Mouse (Mus musculus): ENCODE results near the gene Kxd1. TPM values are rescaled to one million over a fixed set of nuclear protein-coding genes. Genes with fewer than 3 reads are reported as not detected.
A peak's percentile ranks its signal among the peaks of the same experiment; 100 is the strongest.

The Kxd1 gene
- polyA plus RNA-seq, 1 experiment from 2014 or later, result 47.4 TPM

GRCm38 (mm10) chr8:70555079-70555747 lies 27.5 kb upstream of the Kxd1 start:
- WGBS, result 90% methylated on average over 4 of the region's 4 CpGs

DNA sequence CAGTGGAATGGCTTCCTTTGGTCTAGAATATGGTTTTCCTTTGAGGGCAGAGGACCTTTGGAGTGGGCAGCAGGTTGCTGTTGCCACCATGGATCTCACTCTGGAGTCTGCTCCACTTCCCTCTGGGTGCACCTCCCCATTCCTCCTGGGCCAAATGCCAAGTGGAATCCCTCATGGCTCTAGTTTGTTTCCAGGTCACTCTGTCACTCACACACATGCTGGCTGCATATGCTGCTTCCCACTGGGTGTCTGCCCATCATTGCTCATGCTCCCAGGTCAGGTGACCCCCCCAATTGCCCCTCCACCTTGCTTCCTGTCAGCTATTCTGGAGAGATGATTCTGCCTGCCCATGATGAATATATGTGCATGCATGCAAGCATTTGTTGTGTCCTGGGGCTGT lies 26.0 kb upstream of the Kxd1 start:
- Histone ChIP-seq H3K4me2 (ENCODE audit: low read depth, low read length) (no peak overlapping the region), H3K9ac (replicated peaks; ENCODE audit: low read length) (no peak overlapping the region), H3K27ac (replicated peaks; ENCODE audit: low read depth, low read length) (no peak overlapping the region), H3K9me3 (replicated peaks; ENCODE audit: control insufficient read depth, low read length) (no peaks in the 10 kb centered on the region), H3K27me3 (ENCODE audit: control insufficient read depth, insufficient read depth, low read length) (no peaks in the 10 kb centered on the region), H3K4me1 (ENCODE audit: control insufficient read depth, insufficient read depth, low read length) (no peaks in the 10 kb centered on the region), H3K4me3 (ENCODE audit: low read depth, low read length) (no peak overlapping the region), H3K36me3 (replicated peaks; ENCODE audit: control insufficient read depth, insufficient read depth, low read depth, low read length) (no peaks in the 10 kb centered on the region)
- DNase-seq (ENCODE audit: low spot score) (no peak), ATAC-seq (replicated peaks; ENCODE audit: insufficient number of reproducible peaks, low FRiP score, low TSS enrichment, low read depth) (no peak)

More at GRCm38 (mm10) chr8:70555079-70555747, 27.5 kb upstream of the Kxd1 start:
- no peak overlapping the region for H3K27ac ChIP-seq (replicated peaks; ENCODE audit: low read depth, low read length)
- no peaks in the 10 kb centered on the region for H3K9me3 ChIP-seq (replicated peaks; ENCODE audit: control insufficient read depth, low read length)
- H3K9ac ChIP-seq (replicated peaks; ENCODE audit: low read length), result no peak overlapping the region
- no peaks in the 10 kb centered on the region for H3K4me1 ChIP-seq (ENCODE audit: control insufficient read depth, insufficient read depth, low read length)
- H3K27me3 ChIP-seq (ENCODE audit: control insufficient read depth, insufficient read depth, low read length), result no peaks in the 10 kb centered on the region
- H3K4me2 ChIP-seq (ENCODE audit: low read depth, low read length), result no peak overlapping the region
- no peak for DNase-seq (ENCODE audit: low spot score)
- H3K4me3 ChIP-seq (ENCODE audit: low read depth, low read length), result no peak overlapping the region
- H3K36me3 ChIP-seq (replicated peaks; ENCODE audit: control insufficient read depth, insufficient read depth, low read depth, low read length), result no peaks in the 10 kb centered on the region
- no peak for ATAC-seq (replicated peaks; ENCODE audit: insufficient number of reproducible peaks, low FRiP score, low TSS enrichment, low read depth)

DNA sequence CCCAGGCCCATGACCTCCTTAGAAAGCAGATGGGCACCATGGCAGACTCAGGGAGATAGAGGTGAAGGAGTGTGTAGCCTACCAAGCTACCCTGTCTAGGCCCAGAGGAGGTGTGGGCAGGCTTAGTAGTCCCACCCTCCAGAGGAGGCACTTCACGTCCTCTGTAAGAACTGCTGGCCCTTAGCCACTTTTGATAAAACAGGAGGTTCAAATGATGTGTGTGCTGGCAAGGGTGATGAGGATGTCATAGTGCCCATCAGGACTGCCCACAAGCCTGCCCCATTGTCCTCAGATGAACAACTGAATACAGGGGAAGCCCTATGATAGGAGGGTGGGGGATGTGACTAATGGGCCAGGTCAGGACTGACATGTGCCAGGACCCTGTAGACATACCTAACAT lies 25.1 kb upstream of the Kxd1 start:
- H3K9me3 ChIP-seq (replicated peaks; ENCODE audit: control insufficient read depth, low read length), result no peaks in the 10 kb centered on the region
- H3K36me3 ChIP-seq (replicated peaks; ENCODE audit: control insufficient read depth, insufficient read depth, low read depth, low read length), result no peaks in the 10 kb centered on the region
- H3K27me3 ChIP-seq (ENCODE audit: control insufficient read depth, insufficient read depth, low read length), result no peaks in the 10 kb centered on the region
- ATAC-seq (replicated peaks; ENCODE audit: insufficient number of reproducible peaks, low FRiP score, low TSS enrichment, low read depth) (no peak), DNase-seq (ENCODE audit: low spot score) (no peak)
- no peak overlapping the region for H3K27ac ChIP-seq (replicated peaks; ENCODE audit: low read depth, low read length)
- no peaks in the 10 kb centered on the region for H3K4me1 ChIP-seq (ENCODE audit: control insufficient read depth, insufficient read depth, low read length)
- H3K4me2 ChIP-seq (ENCODE audit: low read depth, low read length), result no peak overlapping the region
- H3K4me3 ChIP-seq (ENCODE audit: low read depth, low read length), result no peak overlapping the region
- WGBS, result 77% methylated on average over 1 of the region's 1 CpGs
- H3K9ac ChIP-seq (replicated peaks; ENCODE audit: low read length), result no peak overlapping the region

DNA sequence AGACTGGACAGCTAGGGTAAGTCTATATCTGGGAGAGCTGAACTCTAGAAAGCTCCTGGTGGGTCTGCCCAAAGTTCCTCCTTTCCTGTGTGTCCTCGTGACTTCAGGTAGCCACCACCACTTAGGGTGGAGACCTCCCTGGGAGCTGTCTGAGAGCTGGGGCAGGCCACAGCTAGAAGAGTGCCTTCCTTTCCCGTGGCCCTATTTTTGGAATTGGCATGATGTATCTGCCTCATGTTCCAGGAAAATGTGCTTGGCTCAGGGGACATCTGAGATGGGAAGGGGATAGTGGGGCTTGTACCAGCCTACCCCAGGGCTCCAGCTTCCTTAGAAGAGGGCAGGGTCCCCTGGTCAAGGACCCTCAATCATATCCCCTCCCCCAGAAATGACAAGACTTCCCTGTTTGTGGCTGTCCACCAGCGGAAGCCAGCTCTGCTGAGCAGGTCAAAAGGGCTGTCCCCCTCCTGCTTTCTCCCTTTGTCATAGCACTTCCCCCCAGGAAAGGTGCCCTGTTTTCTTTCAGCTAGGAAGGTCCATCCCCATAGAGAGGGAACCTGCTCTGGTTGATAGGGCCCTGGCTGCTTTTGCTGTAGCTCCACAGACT lies 23.9 kb upstream of the Kxd1 start:
- no peaks in the 10 kb centered on the region for H3K36me3 ChIP-seq (replicated peaks; ENCODE audit: control insufficient read depth, insufficient read depth, low read depth, low read length)
- no peak for ATAC-seq (replicated peaks; ENCODE audit: insufficient number of reproducible peaks, low FRiP score, low TSS enrichment, low read depth)
- no peak for DNase-seq (ENCODE audit: low spot score)
- no peak overlapping the region for H3K4me2 ChIP-seq (ENCODE audit: low read depth, low read length)
- no peak overlapping the region for H3K27ac ChIP-seq (replicated peaks; ENCODE audit: low read depth, low read length)
- H3K27me3 ChIP-seq (ENCODE audit: control insufficient read depth, insufficient read depth, low read length), result no peaks in the 10 kb centered on the region
- H3K4me3 ChIP-seq (ENCODE audit: low read depth, low read length), result no peak overlapping the region
- 80% methylated on average over 3 of the region's 3 CpGs for WGBS
- no peaks in the 10 kb centered on the region for H3K9me3 ChIP-seq (replicated peaks; ENCODE audit: control insufficient read depth, low read length)
- no peaks in the 10 kb centered on the region for H3K4me1 ChIP-seq (ENCODE audit: control insufficient read depth, insufficient read depth, low read length)
- H3K9ac ChIP-seq (replicated peaks; ENCODE audit: low read length), result no peak overlapping the region

- H3K9me3 ChIP-seq (replicated peaks; ENCODE audit: control insufficient read depth, low read length), result no peaks in the 10 kb centered on the region
- no peaks in the 10 kb centered on the region for H3K36me3 ChIP-seq (replicated peaks; ENCODE audit: control insufficient read depth, insufficient read depth, low read depth, low read length)
- H3K4me2 ChIP-seq (ENCODE audit: low read depth, low read length), result no peak overlapping the region
- WGBS, result 94% methylated on average over 10 of the region's 10 CpGs
- no peak overlapping the region for H3K4me3 ChIP-seq (ENCODE audit: low read depth, low read length)
- DNase-seq (ENCODE audit: low spot score), result no peak
- H3K4me1 ChIP-seq (ENCODE audit: control insufficient read depth, insufficient read depth, low read length), result no peaks in the 10 kb centered on the region
- H3K9ac ChIP-seq (replicated peaks; ENCODE audit: low read length), result no peak overlapping the region
- no peaks in the 10 kb centered on the region for H3K27me3 ChIP-seq (ENCODE audit: control insufficient read depth, insufficient read depth, low read length)
- ATAC-seq (replicated peaks; ENCODE audit: insufficient number of reproducible peaks, low FRiP score, low TSS enrichment, low read depth), result no peak
- no peak overlapping the region for H3K27ac ChIP-seq (replicated peaks; ENCODE audit: low read depth, low read length)
These were observed 21.8 kb upstream of the Kxd1 start for GRCm38 (mm10) chr8:70549412-70550184.

DNA sequence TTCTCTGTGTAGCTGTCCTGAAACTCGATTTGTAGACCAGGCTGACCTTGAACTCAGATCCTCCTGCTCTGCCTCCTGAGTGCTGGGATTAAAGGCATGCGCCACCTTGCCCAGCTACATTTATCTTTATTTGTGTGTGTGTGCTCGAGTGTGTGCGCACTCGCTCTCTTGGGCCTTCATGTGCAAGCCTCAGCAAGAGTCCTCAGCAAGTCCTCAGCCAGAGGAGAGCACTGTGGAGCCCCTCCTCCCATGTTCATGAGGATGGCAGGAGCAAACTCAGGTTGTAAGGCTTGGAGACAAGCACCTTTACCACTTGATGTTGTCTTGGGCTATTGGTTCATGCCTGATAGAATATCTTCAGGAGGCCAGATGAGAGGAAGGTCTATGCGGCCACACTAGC lies 20.0 kb upstream of the Kxd1 start:
- ATAC-seq (replicated peaks; ENCODE audit: insufficient number of reproducible peaks, low FRiP score, low TSS enrichment, low read depth), result no peak
- no peaks in the 10 kb centered on the region for H3K27me3 ChIP-seq (ENCODE audit: control insufficient read depth, insufficient read depth, low read length)

DNA sequence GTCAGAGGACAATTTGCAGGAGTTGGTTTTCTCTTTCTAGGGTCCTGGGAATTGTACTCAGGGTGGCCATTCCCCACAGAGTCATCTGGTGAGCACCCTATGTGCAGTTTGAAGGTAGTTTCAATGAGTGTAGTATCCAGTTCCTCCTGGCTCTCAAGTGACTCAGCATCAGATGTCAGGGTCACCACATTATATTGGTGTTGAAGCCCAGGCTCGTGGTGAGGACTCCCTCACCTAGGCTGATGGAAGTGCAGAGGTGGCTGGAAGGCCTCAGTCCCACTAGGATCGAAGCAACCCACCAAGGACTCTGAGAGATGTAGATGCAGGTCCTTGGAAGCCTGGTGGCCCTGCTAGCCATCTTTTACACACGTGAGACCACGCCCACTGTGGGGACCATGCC lies 18.7 kb upstream of the Kxd1 start:
- no peak overlapping the region for H3K4me2 ChIP-seq (ENCODE audit: low read depth, low read length)

More for the DNA sequence above, 20.0 kb upstream of the Kxd1 start:
- no peaks in the 10 kb centered on the region for H3K9me3 ChIP-seq (replicated peaks; ENCODE audit: control insufficient read depth, low read length)
- WGBS, result 90% methylated on average over 6 of the region's 6 CpGs
- H3K4me2 ChIP-seq (ENCODE audit: low read depth, low read length), result no peak overlapping the region
- no peak overlapping the region for H3K4me3 ChIP-seq (ENCODE audit: low read depth, low read length)
- H3K27ac ChIP-seq (replicated peaks; ENCODE audit: low read depth, low read length), result no peak overlapping the region
- H3K36me3 ChIP-seq (replicated peaks; ENCODE audit: control insufficient read depth, insufficient read depth, low read depth, low read length), result no peaks in the 10 kb centered on the region
- H3K4me1 ChIP-seq (ENCODE audit: control insufficient read depth, insufficient read depth, low read length), result no peaks in the 10 kb centered on the region
- H3K9ac ChIP-seq (replicated peaks; ENCODE audit: low read length), result no peak overlapping the region; the same call in 1 of the 2 replicates
- DNase-seq (ENCODE audit: low spot score), result no peak

GRCm38 (mm10) chr8:70544200-70544687 lies 16.5 kb upstream of the Kxd1 start:
- H3K4me3 ChIP-seq (ENCODE audit: low read depth, low read length), result no peak overlapping the region
- ATAC-seq (replicated peaks; ENCODE audit: insufficient number of reproducible peaks, low FRiP score, low TSS enrichment, low read depth), result no peak
- 65% methylated on average over 6 of the region's 6 CpGs for WGBS
- peaks cover 6% of the 10 kb centered on the region for H3K4me1 ChIP-seq (ENCODE audit: control insufficient read depth, insufficient read depth, low read length)
- DNase-seq (ENCODE audit: low spot score), result peak; percentile 14
- no peaks in the 10 kb centered on the region for H3K9me3 ChIP-seq (replicated peaks; ENCODE audit: control insufficient read depth, low read length)
- no peak overlapping the region for H3K4me2 ChIP-seq (ENCODE audit: low read depth, low read length)
- H3K36me3 ChIP-seq (replicated peaks; ENCODE audit: control insufficient read depth, insufficient read depth, low read depth, low read length), result no peaks in the 10 kb centered on the region
- H3K9ac ChIP-seq (replicated peaks; ENCODE audit: low read length), result no peak overlapping the region
- no peak overlapping the region for H3K27ac ChIP-seq (replicated peaks; ENCODE audit: low read depth, low read length)
- no peaks in the 10 kb centered on the region for H3K27me3 ChIP-seq (ENCODE audit: control insufficient read depth, insufficient read depth, low read length)

More for the DNA sequence above, 18.7 kb upstream of the Kxd1 start:
- Histone ChIP-seq H3K27me3 (ENCODE audit: control insufficient read depth, insufficient read depth, low read length) (no peaks in the 10 kb centered on the region), H3K4me1 (ENCODE audit: control insufficient read depth, insufficient read depth, low read length) (no peaks in the 10 kb centered on the region), H3K27ac (replicated peaks; ENCODE audit: low read depth, low read length) (no peak overlapping the region), H3K9me3 (replicated peaks; ENCODE audit: control insufficient read depth, low read length) (no peaks in the 10 kb centered on the region), H3K9ac (replicated peaks; ENCODE audit: low read length) (no peak overlapping the region), H3K36me3 (replicated peaks; ENCODE audit: control insufficient read depth, insufficient read depth, low read depth, low read length) (no peaks in the 10 kb centered on the region), H3K4me3 (ENCODE audit: low read depth, low read length) (no peak overlapping the region)
- DNase-seq (ENCODE audit: low spot score), result no peak
- no peak for ATAC-seq (replicated peaks; ENCODE audit: insufficient number of reproducible peaks, low FRiP score, low TSS enrichment, low read depth)
- 90% methylated on average over 4 of the region's 4 CpGs for WGBS
